Mouse (Mus musculus): ENCODE measurements around the gene Capn2. TPM values are rescaled to one million over a fixed set of nuclear protein-coding genes. Genes with fewer than 3 reads are reported as not detected.

Gene Capn2
- total and polyA plus RNA-seq, 2 experiments from 2014 or later = 62.6 to 71.2 TPM

DNA sequence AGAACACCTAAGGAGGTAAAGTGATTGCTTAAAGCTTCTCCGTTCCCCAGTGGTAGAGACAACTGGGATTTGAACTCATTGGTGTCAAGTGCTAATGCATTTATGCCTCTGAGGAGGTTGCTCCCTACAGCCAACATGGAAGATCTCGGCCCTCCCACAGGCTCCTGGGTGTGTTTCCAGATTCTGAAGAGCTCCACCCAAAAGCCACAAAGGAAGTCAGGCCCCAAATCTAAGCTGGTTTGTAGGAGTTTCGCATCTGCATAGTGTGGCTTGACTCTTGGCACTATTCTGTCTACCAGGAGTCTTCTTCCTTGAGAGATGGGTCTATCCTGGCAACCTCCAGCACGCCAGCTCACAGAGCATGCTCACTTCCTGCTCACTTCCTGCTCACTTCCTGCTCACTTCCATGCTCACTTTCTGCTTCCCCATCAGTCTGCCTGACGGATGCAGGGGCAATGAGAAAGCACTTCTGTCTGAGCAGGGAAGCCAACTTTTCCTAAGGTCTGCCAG is 4.5 kb downstream of the Capn2 start:
- no peak overlapping the region for H3K9ac ChIP-seq (replicated peaks; ENCODE audit: low read depth, low read length)
- H3K27ac ChIP-seq (ENCODE audit: low read depth) = no peak overlapping the region
- H3K9me3 ChIP-seq (replicated peaks; ENCODE audit: control insufficient read depth, low read length) = no peaks in the 10 kb centered on the region
- no peak overlapping the region for H3K4me2 ChIP-seq (ENCODE audit: low read depth, low read length)
- peaks cover 27% of the 10 kb centered on the region for H3K4me1 ChIP-seq (ENCODE audit: control insufficient read depth, insufficient read depth)
- no peak for TF ChIP-seq CTCF (IDR thresholded peaks at IDR 0.05; ENCODE audit: low read depth)
- no peak overlapping the region for H3K4me3 ChIP-seq (ENCODE audit: low read depth, low read length)
- no peaks in the 10 kb centered on the region for H3K27me3 ChIP-seq (ENCODE audit: control insufficient read depth, insufficient read depth, low read length)
- 67% methylated on average over 5 of the region's 5 CpGs for WGBS
- peaks cover 40% of the 10 kb centered on the region for H3K36me3 ChIP-seq (replicated peaks; ENCODE audit: control insufficient read depth, insufficient read depth, low read length)
- DNase-seq (ENCODE audit: low spot score) (no peak), ATAC-seq (ENCODE audit: insufficient read depth, low read depth) (no peak)

DNA sequence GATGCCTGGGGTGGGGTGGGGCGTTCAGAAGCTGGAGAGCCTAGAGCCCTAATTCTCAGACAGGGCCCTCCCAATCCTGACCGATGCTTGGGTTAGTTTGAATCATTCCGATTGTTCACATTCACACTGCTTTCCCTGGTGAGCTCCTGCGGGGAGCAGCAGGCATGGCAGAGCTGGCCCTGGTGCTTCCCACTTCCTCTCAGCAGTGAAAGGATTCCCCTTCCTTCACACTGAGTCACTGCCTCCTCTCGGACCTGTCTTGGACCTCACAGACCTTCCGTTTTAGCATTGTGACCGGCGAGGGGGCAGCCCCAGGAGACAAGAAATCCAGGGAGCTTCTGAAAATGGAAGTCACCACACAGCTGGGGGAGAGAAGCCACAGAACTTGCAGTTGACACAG is 5.6 kb downstream of the Capn2 start:
- no peak overlapping the region for H3K9ac ChIP-seq (replicated peaks; ENCODE audit: low read depth, low read length)
- no peak overlapping the region for H3K4me3 ChIP-seq (ENCODE audit: low read depth, low read length)

DNA sequence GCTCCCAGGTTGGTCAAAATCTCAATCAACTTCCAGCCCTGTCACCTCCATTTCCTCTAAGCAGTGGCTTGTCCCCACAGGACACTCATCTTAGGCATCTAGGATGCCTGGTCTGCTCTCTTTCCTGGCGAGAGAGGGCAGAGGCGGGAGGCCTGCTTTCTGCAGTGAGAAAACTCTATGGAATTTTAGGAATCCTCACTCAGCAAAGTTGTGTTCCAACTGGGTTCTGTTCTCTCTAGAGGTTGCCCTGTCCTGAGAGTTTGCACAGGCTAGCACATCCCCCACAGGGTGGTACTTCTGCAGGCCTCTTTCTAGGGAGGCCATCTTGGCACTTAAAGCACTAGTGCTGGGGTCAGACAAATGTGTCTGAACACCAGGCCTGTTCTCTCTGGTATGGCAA is 6.3 kb downstream of the Capn2 start:
- no peak overlapping the region for H3K4me2 ChIP-seq (ENCODE audit: low read depth, low read length)
- H3K36me3 ChIP-seq (replicated peaks; ENCODE audit: control insufficient read depth, insufficient read depth, low read length) = peaks cover 40% of the 10 kb centered on the region
- no peak for TF ChIP-seq EP300 (IDR thresholded peaks at IDR 0.05; ENCODE audit: low read depth)
- TF ChIP-seq CTCF (IDR thresholded peaks at IDR 0.05; ENCODE audit: low read depth) = no peak
- 33% methylated on average over 2 of the region's 2 CpGs for WGBS
- no peaks in the 10 kb centered on the region for H3K9me3 ChIP-seq (replicated peaks; ENCODE audit: control insufficient read depth, low read length)
- no peak for DNase-seq (ENCODE audit: low spot score)
- H3K9ac ChIP-seq (replicated peaks; ENCODE audit: low read depth, low read length) = no peak overlapping the region
- no peaks in the 10 kb centered on the region for H3K27me3 ChIP-seq (ENCODE audit: control insufficient read depth, insufficient read depth, low read length)
- peaks cover 23% of the 10 kb centered on the region for H3K4me1 ChIP-seq (ENCODE audit: control insufficient read depth, insufficient read depth)
- no peak overlapping the region for H3K27ac ChIP-seq (ENCODE audit: low read depth)
- no peak for ATAC-seq (ENCODE audit: insufficient read depth, low read depth)
- H3K4me3 ChIP-seq (ENCODE audit: low read depth, low read length) = no peak overlapping the region

More for the DNA sequence above, 5.6 kb downstream of the Capn2 start:
- H3K9me3 ChIP-seq (replicated peaks; ENCODE audit: control insufficient read depth, low read length) = no peaks in the 10 kb centered on the region
- WGBS = 57% methylated on average over 8 of the region's 8 CpGs
- H3K36me3 ChIP-seq (replicated peaks; ENCODE audit: control insufficient read depth, insufficient read depth, low read length) = peaks cover 40% of the 10 kb centered on the region
- DNase-seq (ENCODE audit: low spot score) (no peak), ATAC-seq (ENCODE audit: insufficient read depth, low read depth) (no peak)
- H3K4me2 ChIP-seq (ENCODE audit: low read depth, low read length) = no peak overlapping the region
- no peak for TF ChIP-seq CTCF (IDR thresholded peaks at IDR 0.05; ENCODE audit: low read depth)
- TF ChIP-seq EP300 (IDR thresholded peaks at IDR 0.05; ENCODE audit: low read depth) = no peak
- H3K4me1 ChIP-seq (ENCODE audit: control insufficient read depth, insufficient read depth) = peaks cover 24% of the 10 kb centered on the region
- H3K27me3 ChIP-seq (ENCODE audit: control insufficient read depth, insufficient read depth, low read length) = no peaks in the 10 kb centered on the region
- H3K27ac ChIP-seq (ENCODE audit: low read depth) = peak overlapping the region; percentile 25; the same call in 1 of the 2 replicates

DNA sequence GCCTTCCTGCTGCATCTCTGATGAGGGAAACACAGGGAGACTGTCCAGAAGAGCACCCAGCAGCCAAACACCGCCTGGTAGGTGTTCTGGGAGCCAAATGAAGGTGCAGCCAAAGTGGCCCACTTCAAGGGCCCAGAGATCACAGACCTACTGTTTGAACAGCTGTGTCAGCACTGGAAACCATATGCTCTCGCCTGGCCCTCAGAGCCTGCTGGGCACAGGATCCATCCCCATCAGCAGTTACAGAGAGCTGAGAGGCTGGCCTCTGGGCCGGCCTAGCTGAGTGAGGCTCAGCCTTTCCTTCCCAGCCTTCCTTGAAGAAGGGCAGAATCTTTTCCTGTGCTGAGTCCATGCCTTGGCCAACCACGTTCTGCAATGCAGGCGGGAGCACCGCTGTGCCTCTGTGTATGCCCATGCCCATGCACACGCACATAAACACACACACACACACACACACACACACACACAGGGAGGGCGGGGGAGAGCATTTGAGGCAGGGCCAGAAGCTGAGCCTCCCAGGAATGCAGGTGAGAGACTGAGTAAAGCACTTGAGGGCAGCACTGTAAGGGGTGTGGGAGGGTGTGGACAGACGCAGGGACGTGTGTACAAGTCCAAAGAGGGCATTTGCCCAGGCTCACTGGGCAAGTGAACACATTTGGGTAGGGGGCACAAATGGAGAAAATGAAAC is 8.2 kb downstream of the Capn2 start:
- 82% methylated on average over 10 of the region's 10 CpGs for WGBS
- Histone ChIP-seq H3K4me2 (ENCODE audit: low read depth, low read length) (no peak overlapping the region), H3K9ac (replicated peaks; ENCODE audit: low read depth, low read length) (no peak overlapping the region), H3K27me3 (ENCODE audit: control insufficient read depth, insufficient read depth, low read length) (no peaks in the 10 kb centered on the region), H3K36me3 (replicated peaks; ENCODE audit: control insufficient read depth, insufficient read depth, low read length) (peaks cover 36% of the 10 kb centered on the region), H3K4me3 (ENCODE audit: low read depth, low read length) (no peak overlapping the region), H3K27ac (ENCODE audit: low read depth) (no peak overlapping the region), H3K4me1 (ENCODE audit: control insufficient read depth, insufficient read depth) (peaks cover 30% of the 10 kb centered on the region), H3K9me3 (replicated peaks; ENCODE audit: control insufficient read depth, low read length) (no peaks in the 10 kb centered on the region)
- ATAC-seq (ENCODE audit: insufficient read depth, low read depth) (no peak), DNase-seq (ENCODE audit: low spot score) (no peak)
- TF ChIP-seq CTCF (IDR thresholded peaks at IDR 0.05; ENCODE audit: low read depth) = no peak
- no peak for TF ChIP-seq EP300 (IDR thresholded peaks at IDR 0.05; ENCODE audit: low read depth)

DNA sequence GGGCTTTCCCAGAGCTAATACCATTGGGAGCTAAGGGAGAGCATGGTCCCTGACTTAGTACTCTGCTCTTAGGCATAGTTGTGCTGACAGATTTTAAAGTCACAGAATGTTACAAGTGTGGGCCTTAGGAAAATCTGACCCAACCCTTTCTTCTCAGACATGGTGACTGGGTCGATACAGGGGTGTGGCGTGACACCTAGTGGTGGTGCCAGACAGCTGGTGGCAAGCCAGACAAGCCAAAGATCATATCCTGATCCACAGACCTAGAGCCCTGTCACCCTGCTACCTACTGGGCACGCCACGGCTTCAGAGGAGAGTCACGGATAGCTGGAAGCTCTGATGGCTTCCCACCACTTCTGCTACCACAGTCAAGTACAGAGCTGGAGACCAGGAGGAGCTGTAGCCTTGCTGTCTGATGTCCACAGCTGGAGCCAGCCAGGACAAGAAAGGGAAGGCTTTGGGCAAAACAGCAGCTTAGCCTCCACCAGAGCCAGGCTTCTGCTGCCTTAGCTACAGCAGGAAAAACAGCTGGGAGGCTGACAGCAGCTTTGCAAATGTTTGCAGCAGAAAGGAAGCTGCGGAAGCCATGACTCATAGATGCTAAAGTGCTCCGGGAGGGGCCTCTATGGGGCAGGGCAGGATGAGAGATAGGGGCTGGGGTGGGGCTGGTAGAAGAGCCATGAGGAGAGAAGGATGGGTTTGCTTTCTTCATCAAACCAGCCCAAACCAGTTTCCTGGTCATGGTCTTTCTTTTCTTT is 11.0 kb downstream of the Capn2 start:
- Histone ChIP-seq H3K4me1 (ENCODE audit: control insufficient read depth, insufficient read depth) (peaks cover 41% of the 10 kb centered on the region), H3K9ac (replicated peaks; ENCODE audit: low read depth, low read length) (no peak overlapping the region), H3K27me3 (ENCODE audit: control insufficient read depth, insufficient read depth, low read length) (no peaks in the 10 kb centered on the region), H3K4me3 (ENCODE audit: low read depth, low read length) (no peak overlapping the region), H3K36me3 (replicated peaks; ENCODE audit: control insufficient read depth, insufficient read depth, low read length) (peaks cover 24% of the 10 kb centered on the region), H3K4me2 (ENCODE audit: low read depth, low read length) (no peak overlapping the region), H3K27ac (ENCODE audit: low read depth) (peak overlapping the region; percentile 86), H3K9me3 (replicated peaks; ENCODE audit: control insufficient read depth, low read length) (no peaks in the 10 kb centered on the region)
- DNase-seq (ENCODE audit: low spot score) (peak; percentile 84), ATAC-seq (ENCODE audit: insufficient read depth, low read depth) (peak; percentile 68)
- TF ChIP-seq CTCF (IDR thresholded peaks at IDR 0.05; ENCODE audit: low read depth) (peak; percentile 62), EP300 (IDR thresholded peaks at IDR 0.05; ENCODE audit: low read depth) (no peak; the same call in 1 of the 2 replicates)
- 11% methylated on average over 7 of the region's 7 CpGs for WGBS
